Mouse (Mus musculus) cerebellum, postnatal 4 days (tissue): ENCODE data around the gene Gm49776.

ENCODE experiments used
- DNase-seq, 2 experiments: peaks; one replicate each; pipeline ENCODE4 v3.0.0; 2022; ENCODE audit warnings: low spot score in 2 of 2, mixed read lengths in 1 of 2

Gm49776 gene

GRCm38 (mm10) chr16:18234671-18235388, 23.3 kb downstream of the Gm49776 start, which contains the start of gene Zdhhc8:
Zdhhc8 (minus strand) TSS chr16:18235136.
- peak in 1 of 2 experiments; percentile 72 for DNase-seq

- no peak for DNase-seq
Observed at GRCm38 (mm10) chr16:18233919-18234670, 24.0 kb downstream of the Gm49776 start.

DNA sequence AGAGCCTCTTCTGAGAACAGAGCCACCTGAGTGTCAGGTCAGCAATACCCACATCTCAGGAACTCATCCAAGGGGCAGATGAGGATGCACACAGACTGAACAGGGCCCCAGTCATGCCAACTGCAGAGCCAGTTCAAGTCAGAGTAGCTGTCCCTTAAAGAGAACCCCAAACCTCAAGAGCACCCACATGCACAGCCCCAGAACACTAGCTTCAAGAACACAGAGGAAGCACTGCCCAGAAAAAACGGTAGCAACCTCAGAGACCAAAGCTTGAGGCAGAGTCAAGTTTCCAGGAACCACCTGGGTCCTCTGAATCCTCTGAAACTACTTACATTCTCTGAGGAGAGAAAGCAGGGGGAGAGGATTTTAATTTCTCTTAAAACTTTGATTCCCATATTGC, 24.7 kb downstream of the Gm49776 start:
- DNase-seq = no peak

DNA sequence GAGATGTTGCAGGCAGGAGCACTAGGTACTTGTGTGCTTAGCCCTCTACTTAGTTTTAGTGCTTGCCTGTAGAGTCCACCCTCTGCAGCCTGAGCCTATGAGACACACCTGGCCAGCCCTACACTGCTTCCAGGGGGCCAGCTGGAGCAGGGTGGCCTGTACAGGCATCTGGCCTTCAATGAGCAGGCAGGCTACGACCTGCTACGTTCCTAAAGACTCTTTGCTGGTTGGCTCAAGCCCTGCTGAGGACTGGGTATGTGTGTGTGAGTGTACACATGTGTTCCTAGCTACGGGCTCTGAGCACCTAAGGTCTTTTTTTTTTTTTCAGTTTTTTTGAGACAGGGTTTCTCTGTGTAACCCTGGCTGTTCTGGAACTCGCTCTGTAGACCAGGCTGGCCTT, 26.7 kb downstream of the Gm49776 start:
- DNase-seq = no peak

DNA sequence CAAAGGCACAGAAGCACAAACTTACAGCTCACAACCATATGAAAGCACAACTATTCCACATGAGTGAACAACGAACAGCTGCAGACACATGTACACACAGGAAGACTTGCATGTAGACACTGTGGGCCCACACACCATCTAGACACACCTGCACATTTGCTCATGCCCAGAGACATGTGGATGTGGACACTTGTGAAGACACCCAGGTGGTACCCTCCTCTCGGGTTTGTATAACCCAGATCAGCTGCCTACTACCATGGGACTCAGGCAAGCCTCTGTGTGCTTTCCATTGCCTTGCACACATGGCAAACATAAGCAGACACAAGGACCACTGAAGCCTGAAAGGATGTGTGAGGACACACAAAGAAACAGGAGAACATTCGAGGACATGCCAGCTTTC, 27.1 kb downstream of the Gm49776 start:
- no peak for DNase-seq

DNA sequence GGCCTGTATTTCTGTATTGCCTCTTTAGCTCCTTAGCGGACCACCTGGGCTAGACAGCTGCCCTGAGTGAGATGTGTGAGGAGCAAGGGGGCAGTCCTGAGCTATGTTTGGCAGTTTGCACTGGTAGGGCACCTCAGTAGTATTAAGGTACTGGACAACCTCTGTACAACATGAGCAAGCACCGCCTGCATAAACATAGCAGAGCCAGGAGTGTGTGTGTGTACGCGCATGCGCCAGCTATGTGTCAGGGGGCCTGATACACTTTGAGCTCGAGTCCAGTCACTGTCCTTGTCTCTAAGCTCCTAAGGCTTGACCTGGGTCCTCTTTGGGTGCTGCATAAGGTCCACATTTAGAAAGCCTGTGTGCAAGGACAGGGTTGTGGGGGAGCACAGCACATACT, 27.5 kb downstream of the Gm49776 start:
- no peak for DNase-seq

DNA sequence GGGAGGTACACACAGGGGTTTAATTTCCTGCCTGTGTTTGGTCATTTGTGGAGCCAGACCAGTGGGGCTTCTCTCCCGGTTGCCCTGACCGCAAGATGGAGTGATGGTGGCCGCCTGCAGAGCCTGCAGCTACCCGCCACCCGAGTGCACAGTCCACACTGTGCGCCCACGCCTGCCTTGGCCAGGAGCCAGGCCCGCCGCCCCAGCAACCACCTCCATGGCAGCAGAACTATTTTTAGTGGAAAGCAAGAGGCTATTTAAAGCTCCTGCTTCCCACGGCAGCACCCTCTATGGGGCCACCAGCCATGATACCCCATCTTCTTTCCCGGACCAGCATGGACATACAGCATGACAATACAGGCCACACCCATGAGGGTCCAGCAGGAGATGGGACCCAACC, 28.5 kb downstream of the Gm49776 start:
- DNase-seq = no peak

DNA sequence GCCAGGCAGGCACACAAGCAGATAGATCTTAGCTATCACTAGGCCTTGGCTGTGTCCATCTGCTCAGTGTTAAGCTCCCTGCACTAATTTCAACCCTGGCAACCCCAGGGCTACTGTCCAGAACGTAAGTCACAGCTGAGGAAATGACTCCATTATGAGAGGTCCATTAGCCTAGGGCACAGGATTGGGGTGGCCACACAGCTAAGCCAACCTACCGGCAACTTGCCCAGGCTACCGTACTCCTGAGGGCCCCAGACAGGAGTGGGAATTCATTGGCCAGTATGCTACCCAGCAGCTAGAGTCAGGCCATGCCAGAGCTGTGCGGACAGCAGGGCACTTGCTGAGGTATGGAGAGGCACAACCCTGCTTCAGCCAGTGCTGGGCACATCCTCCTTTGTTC, 29.3 kb downstream of the Gm49776 start:
- no peak for DNase-seq

- no peak for DNase-seq
Observed at GRCm38 (mm10) chr16:18227897-18228422, 30.2 kb downstream of the Gm49776 start.

- DNase-seq = no peak
Observed at GRCm38 (mm10) chr16:18227187-18227586, 30.9 kb downstream of the Gm49776 start.

DNA sequence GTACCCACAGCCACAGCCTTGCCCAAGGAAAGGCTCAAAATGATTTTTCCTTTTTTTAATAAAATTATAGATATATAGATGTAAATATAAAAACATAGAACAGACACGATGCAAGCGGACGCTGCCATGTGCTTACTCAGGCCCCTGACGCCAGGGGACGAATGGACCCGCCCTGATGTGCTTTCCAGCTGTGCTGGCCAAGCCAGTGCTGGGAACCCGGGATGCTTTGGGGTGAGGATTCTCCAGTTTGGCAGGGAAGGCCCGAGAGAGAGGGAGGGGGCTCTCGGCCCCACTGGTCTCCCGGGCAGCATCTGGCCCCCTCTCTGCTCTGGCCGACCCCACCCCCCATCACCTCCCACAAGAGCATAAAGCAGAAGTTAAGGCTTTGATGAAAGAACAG, 35.9 kb downstream of the Gm49776 start:
- DNase-seq = no peak

DNA sequence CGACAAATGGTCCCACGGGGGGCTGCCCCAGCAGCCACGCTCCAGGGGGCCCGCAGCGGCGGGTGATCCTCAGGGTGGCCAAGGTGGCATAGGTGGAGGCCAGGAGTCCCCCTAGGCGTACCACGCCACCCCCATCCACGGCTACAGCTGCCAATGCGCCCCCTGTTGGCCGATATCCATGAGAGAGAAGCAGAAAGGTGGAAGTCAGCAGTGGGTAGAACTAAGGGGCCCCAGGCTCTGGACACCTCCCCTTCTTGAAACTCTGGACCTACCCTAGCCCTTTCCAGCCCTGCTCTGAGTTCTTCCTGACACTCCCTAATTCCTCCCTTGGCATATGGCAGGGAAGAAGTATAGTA, 36.6 kb downstream of the Gm49776 start:
- DNase-seq = no peak

DNA sequence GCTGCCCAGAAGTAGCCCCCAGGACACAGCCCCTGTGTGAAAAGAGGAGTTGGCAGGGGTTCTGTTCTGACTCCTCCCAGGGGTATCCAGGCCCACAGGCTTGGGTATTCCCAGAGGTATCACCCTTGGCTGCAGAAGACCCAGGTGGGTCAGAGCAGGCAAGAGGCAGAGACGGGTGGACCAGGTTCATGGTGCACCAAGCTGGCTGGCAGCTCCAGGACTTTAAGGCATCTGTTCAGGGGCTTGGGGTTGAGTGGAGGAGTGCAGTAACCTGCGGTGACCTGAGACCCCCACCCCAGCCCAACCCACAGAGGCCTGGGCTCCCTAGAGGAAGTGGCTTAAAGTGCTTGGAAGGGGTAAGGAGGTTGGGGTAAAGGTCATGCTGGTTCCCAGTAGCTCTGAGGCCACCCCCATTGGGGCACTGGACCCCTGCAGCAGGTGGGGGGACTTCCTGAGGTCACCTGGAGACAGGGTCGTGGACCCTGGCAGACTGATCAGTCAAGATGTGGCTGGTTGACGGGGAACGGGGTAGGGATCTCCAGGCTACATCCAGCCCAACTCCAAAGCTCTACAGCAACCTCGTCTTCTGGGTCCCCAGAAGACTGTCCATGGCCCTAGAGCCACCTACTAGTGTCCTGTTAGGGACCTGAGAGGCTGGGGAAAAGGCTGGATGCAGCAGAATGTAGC, 37.1 kb downstream of the Gm49776 start:
- no peak for DNase-seq

DNA sequence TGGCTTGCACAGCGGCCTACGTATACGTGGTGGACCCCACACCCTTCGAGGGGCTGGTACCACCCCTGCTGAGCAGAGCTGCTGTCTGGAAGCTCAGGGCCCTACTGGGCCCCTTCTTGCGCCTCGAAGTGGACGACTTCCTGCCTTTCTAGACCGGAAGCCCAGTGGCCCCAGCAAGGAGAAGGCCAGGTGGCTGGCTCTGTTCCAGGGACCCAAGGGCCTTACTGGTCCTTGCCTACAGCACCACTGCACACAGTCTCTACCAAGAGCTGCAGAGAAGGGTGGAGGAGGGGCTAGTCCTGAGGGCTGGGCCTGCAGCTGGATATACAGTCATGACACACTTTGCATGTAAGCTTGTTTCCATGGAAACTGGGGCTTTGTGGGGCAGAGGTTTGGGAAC, 38.1 kb downstream of the Gm49776 start:
- no peak for DNase-seq

GRCm38 (mm10) chr16:18218580-18218996, 39.5 kb downstream of the Gm49776 start:
- no peak for DNase-seq

GRCm38 (mm10) chr16:18217579-18217978, 40.5 kb downstream of the Gm49776 start, which contains the start of gene Ccdc188:
Ccdc188 (plus strand) TSS chr16:18217879.
- no peak for DNase-seq

DNA sequence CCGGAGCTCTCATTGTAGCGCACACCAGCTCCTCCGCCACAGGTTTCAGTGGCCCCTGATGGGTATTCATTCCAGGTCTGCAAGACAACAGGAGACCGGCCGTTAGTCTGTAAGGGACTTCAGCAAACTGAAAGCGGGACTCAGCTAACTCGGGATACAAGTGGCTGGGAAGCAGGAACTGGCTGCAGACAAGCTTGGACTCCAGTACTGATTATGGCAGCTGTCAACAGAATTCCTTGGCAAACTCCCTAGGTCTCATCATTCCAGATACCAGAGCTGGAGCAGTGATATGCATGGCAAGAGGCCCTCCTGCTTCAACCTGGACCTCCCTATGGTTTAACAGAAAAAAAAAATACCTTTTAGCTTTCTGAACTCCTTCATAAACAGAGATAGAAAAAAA, 43.3 kb downstream of the Gm49776 start:
- no peak for DNase-seq

- peak; percentile 59 to 82 for DNase-seq
Observed at GRCm38 (mm10) chr16:18213689-18214088, 44.4 kb downstream of the Gm49776 start.

DNA sequence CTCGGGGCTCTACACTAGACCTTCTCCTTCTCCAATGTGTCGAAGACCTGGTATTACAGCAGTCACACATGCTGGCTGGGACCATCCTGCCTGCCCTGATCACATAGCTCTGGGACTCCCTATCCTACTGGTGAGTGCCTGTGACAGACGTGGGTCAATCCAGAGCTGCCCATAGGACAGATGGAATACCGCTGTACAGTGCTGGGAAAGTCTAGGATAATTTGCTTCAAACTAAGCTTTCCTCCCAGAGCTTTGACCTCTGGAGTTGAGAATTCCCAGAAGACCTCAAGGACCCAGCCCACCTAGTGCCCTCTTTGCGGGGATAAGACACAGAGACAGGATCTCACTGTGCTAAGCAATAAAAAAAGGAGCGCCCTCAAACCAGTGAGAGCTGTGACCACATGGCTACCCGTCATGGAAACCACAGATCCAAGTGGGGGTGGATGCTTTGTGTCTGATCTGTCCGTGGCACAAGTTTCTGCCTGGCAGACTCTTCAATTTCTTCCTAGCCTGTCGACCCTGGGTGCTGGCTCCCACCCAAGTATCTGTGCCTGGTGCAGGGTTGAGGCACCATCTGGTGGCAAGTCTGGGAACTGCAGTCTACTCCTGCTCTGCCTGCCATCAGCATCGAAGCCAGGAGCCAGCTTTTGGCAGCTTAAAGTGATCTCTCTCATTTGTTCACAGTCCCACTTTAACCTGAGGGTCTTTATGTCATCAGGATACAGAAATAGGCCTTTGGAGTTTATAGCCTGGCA, 46.5 kb downstream of the Gm49776 start:
- peak; percentile 96 to 99 for DNase-seq

DNA sequence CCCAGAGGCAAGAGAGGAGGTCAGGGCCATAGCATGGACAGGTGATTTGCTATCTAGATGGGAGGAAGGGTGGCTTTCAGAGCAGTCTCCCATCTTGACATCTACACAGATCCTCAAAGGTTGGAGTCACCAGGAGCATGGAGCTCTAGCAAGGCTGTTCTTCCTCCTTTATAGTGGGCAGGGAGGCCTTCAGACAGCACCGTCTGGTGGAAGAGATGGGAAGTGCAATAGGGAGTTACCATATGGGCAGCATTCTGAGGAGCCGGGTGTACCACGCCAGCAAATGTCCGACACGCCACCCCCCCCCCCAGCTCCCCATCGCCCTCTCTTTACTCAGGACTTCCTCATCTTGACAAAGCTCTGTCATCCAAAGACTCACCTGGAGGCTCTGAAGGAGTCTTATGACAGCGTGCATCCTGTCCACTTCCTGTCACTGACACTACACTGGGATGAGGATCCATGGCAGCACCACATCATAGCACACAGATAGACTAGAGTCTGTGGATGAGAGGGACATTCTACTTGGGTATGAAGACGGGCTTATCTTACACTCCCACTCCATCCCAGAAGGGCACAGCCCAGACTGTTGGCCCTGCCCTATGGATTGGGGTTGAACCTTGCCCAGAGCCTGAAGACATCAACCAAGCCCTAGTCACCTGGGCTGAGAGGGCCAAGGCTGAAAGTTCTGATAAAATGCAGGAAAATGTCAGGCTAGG, 47.3 kb downstream of the Gm49776 start:
- DNase-seq = peak in 1 of 2 experiments; percentile 86
